Mouse (Mus musculus) hindbrain, embryonic 13.5 days (tissue): Measurements from ENCODE around the gene Rab10. TPM values are rescaled to one million over a fixed set of nuclear protein-coding genes. Genes with fewer than 3 reads are reported as not detected.

Source experiments
- ATAC-seq: fragments of 200-750 bp; cut with Nextera tagmentation; 2 replicates; pipeline ENCODE4 v1.8.0; 2017; ENCODE audit warnings: moderate TSS enrichment; ENCODE audit not compliant: low FRiP score
- H3K27ac ChIP-seq: fragments of 300-500 bp; sonication (generic); 2 replicates; pipeline ENCODE4 v1.5.1; 2015; ENCODE audit warnings: inconsistent platforms, mild to moderate bottlenecking, moderate library complexity
- H3K27me3 ChIP-seq: fragments of 300-500 bp; sonication (generic); 2 replicates; pipeline ENCODE4 v1.6.1; 2015; ENCODE audit warnings: mild to moderate bottlenecking, inconsistent platforms
- H3K36me3 ChIP-seq: fragments of 300-500 bp; sonication (generic); 2 replicates; pipeline ENCODE4 v1.6.1; 2015; ENCODE audit warnings: mild to moderate bottlenecking, inconsistent platforms
- H3K4me1 ChIP-seq: fragments of 300-500 bp; sonication (generic); replicated peaks from 2 replicates; pipeline ENCODE4 v1.6.1; 2015; ENCODE audit warnings: inconsistent platforms
- H3K4me2 ChIP-seq: fragments of 300-500 bp; sonication (generic); 2 replicates; pipeline ENCODE4 v1.6.1; 2015; ENCODE audit warnings: inconsistent platforms, mild to moderate bottlenecking, moderate library complexity
- H3K4me3 ChIP-seq: fragments of 300-500 bp; sonication (generic); 2 replicates; pipeline ENCODE4 v1.5.1; 2015; ENCODE audit warnings: mild to moderate bottlenecking, inconsistent platforms
- H3K9ac ChIP-seq: fragments of 300-500 bp; sonication (generic); 2 replicates; pipeline ENCODE4 v1.6.1; 2015; ENCODE audit warnings: mild to moderate bottlenecking, inconsistent platforms
- H3K9me3 ChIP-seq: fragments of 300-500 bp; sonication (generic); 2 replicates; pipeline ENCODE4 v1.6.1; 2016; ENCODE audit warnings: inconsistent platforms
- WGBS: fragments of 180-500 bp; shearing (Covaris S2); methylation state at CpG from one replicate; pipeline ENCODE4 v1.1.7; 2015; 5-methylcytosine and 5-hydroxymethylcytosine counted together
- polyA plus RNA-seq: library from polyadenylated mRNA; unstranded; fragments of >200 nt; fragmentation: Nextera tagmentation; extraction: Ambion mirVana; gene quantifications from 2 replicates; pipeline ENCODE4 v1.2.1, GENCODE M21; 2015

Gene Rab10
- 136 and 138 TPM in 2 replicates for polyA plus RNA-seq

GRCm38 (mm10) chr12:3309391-3310320, at the start of gene Rab10:
Rab10 (minus strand) TSS chr12:3309969.
- peak; percentile 97 for ATAC-seq
- Histone ChIP-seq H3K4me3 (peak within 1 kb of the TSS; percentile 88), H3K9ac (peak within 1 kb of the TSS; percentile 92), H3K4me1 (peaks cover 25% of the 10 kb centered on the region), H3K4me2 (peak within 1 kb of the TSS; percentile 86), H3K27me3 (no peaks in the 10 kb centered on the region), H3K36me3 (no peaks in the 10 kb centered on the region), H3K27ac (peak within 1 kb of the TSS; percentile 96), H3K9me3 (no peaks in the 10 kb centered on the region)
- WGBS: under 1% methylated on average over 102 of the region's 111 CpGs

GRCm38 (mm10) chr12:3359302-3359701, 49.5 kb upstream of the Rab10 start:
- H3K9me3 ChIP-seq: no peaks in the 10 kb centered on the region
- H3K4me2 ChIP-seq: no peak overlapping the region
- H3K9ac ChIP-seq: no peak overlapping the region
- 0 out of 2 replicates have a peak, but pooled peaks have one; percentile 12 for ATAC-seq
- no peak overlapping the region for H3K4me3 ChIP-seq
- no peak overlapping the region for H3K27ac ChIP-seq
- H3K27me3 ChIP-seq: no peaks in the 10 kb centered on the region
- 27% methylated on average over 3 of the region's 3 CpGs for WGBS
- peaks cover 3% of the 10 kb centered on the region; the same call in 1 of the 2 replicates for H3K4me1 ChIP-seq
- H3K36me3 ChIP-seq: no peaks in the 10 kb centered on the region

- peak overlapping the region; percentile 19; the same call in 1 of the 2 replicates for H3K4me2 ChIP-seq
- ATAC-seq: no peak
- H3K36me3 ChIP-seq: no peaks in the 10 kb centered on the region
- no peak overlapping the region for H3K27ac ChIP-seq
- H3K9ac ChIP-seq: no peak overlapping the region
- H3K4me3 ChIP-seq: no peak overlapping the region
- H3K27me3 ChIP-seq: no peaks in the 10 kb centered on the region
- H3K9me3 ChIP-seq: no peaks in the 10 kb centered on the region
- H3K4me1 ChIP-seq: no peaks in the 10 kb centered on the region
- 71% methylated on average over 16 of the region's 16 CpGs for WGBS
Measured at GRCm38 (mm10) chr12:3356824-3357223, 47.1 kb upstream of the Rab10 start.

- 88% methylated on average over 8 of the region's 8 CpGs for WGBS
- no peaks in the 10 kb centered on the region for H3K36me3 ChIP-seq
- H3K4me2 ChIP-seq: no peak overlapping the region
- ATAC-seq: no peak
- no peak overlapping the region for H3K27ac ChIP-seq
- H3K27me3 ChIP-seq: no peaks in the 10 kb centered on the region
- H3K4me1 ChIP-seq: no peaks in the 10 kb centered on the region
- no peak overlapping the region for H3K9ac ChIP-seq
- H3K4me3 ChIP-seq: no peak overlapping the region
- no peaks in the 10 kb centered on the region for H3K9me3 ChIP-seq
Measured at GRCm38 (mm10) chr12:3355068-3355467, 45.3 kb upstream of the Rab10 start.

GRCm38 (mm10) chr12:3352216-3352615, 42.4 kb upstream of the Rab10 start:
- H3K4me1 ChIP-seq: no peaks in the 10 kb centered on the region
- no peak overlapping the region for H3K4me2 ChIP-seq
- 85% methylated on average over 6 of the region's 6 CpGs for WGBS
- no peaks in the 10 kb centered on the region for H3K9me3 ChIP-seq
- no peak overlapping the region for H3K27ac ChIP-seq
- no peak overlapping the region for H3K4me3 ChIP-seq
- no peak overlapping the region for H3K9ac ChIP-seq
- no peaks in the 10 kb centered on the region for H3K27me3 ChIP-seq
- H3K36me3 ChIP-seq: no peaks in the 10 kb centered on the region
- no peak for ATAC-seq

GRCm38 (mm10) chr12:3350136-3350535, 40.4 kb upstream of the Rab10 start:
- H3K27me3 ChIP-seq: no peaks in the 10 kb centered on the region
- no peaks in the 10 kb centered on the region for H3K36me3 ChIP-seq
- H3K9ac ChIP-seq: no peak overlapping the region
- no peaks in the 10 kb centered on the region for H3K9me3 ChIP-seq
- WGBS: 76% methylated on average over 5 of the region's 5 CpGs
- no peak for ATAC-seq
- no peak overlapping the region for H3K27ac ChIP-seq
- H3K4me1 ChIP-seq: no peaks in the 10 kb centered on the region
- H3K4me3 ChIP-seq: no peak overlapping the region
- H3K4me2 ChIP-seq: no peak overlapping the region

GRCm38 (mm10) chr12:3349387-3349786, 39.6 kb upstream of the Rab10 start:
- no peak overlapping the region for H3K9ac ChIP-seq
- H3K27ac ChIP-seq: no peak overlapping the region
- no peaks in the 10 kb centered on the region for H3K9me3 ChIP-seq
- 64% methylated on average over 2 of the region's 3 CpGs for WGBS
- H3K4me1 ChIP-seq: no peaks in the 10 kb centered on the region
- H3K36me3 ChIP-seq: no peaks in the 10 kb centered on the region
- ATAC-seq: no peak
- H3K27me3 ChIP-seq: no peaks in the 10 kb centered on the region
- H3K4me3 ChIP-seq: no peak overlapping the region
- no peak overlapping the region for H3K4me2 ChIP-seq

- H3K4me2 ChIP-seq: no peak overlapping the region
- no peaks in the 10 kb centered on the region for H3K36me3 ChIP-seq
- H3K9me3 ChIP-seq: no peaks in the 10 kb centered on the region
- H3K4me3 ChIP-seq: no peak overlapping the region
- H3K27me3 ChIP-seq: no peaks in the 10 kb centered on the region
- no peaks in the 10 kb centered on the region for H3K4me1 ChIP-seq
- no peak for ATAC-seq
- H3K27ac ChIP-seq: no peak overlapping the region
- H3K9ac ChIP-seq: no peak overlapping the region
Measured at GRCm38 (mm10) chr12:3347682-3348081, 37.9 kb upstream of the Rab10 start.

GRCm38 (mm10) chr12:3345038-3345437, 35.3 kb upstream of the Rab10 start:
- H3K36me3 ChIP-seq: no peaks in the 10 kb centered on the region
- ATAC-seq: no peak
- 96% methylated on average over 5 of the region's 5 CpGs for WGBS

GRCm38 (mm10) chr12:3344155-3344554, 34.4 kb upstream of the Rab10 start:
- H3K4me3 ChIP-seq: no peak overlapping the region
- no peak for ATAC-seq
- no peak overlapping the region for H3K9ac ChIP-seq
- no peaks in the 10 kb centered on the region for H3K4me1 ChIP-seq
- no peaks in the 10 kb centered on the region for H3K9me3 ChIP-seq
- no peak overlapping the region for H3K27ac ChIP-seq
- no peaks in the 10 kb centered on the region for H3K27me3 ChIP-seq
- 93% methylated on average over 2 of the region's 2 CpGs for WGBS
- no peaks in the 10 kb centered on the region for H3K36me3 ChIP-seq
- no peak overlapping the region for H3K4me2 ChIP-seq

More at GRCm38 (mm10) chr12:3345038-3345437, 35.3 kb upstream of the Rab10 start:
- Histone ChIP-seq H3K27ac (no peak overlapping the region), H3K27me3 (no peaks in the 10 kb centered on the region), H3K4me3 (no peak overlapping the region), H3K4me1 (no peaks in the 10 kb centered on the region), H3K9ac (no peak overlapping the region), H3K9me3 (no peaks in the 10 kb centered on the region), H3K4me2 (no peak overlapping the region)

- no peak overlapping the region for H3K4me3 ChIP-seq
- no peaks in the 10 kb centered on the region for H3K27me3 ChIP-seq
- WGBS: 79% methylated on average over 1 of the region's 1 CpGs
- ATAC-seq: no peak
- no peak overlapping the region for H3K27ac ChIP-seq
- no peaks in the 10 kb centered on the region for H3K4me1 ChIP-seq
- H3K9ac ChIP-seq: no peak overlapping the region
- H3K9me3 ChIP-seq: 0 out of 2 replicates have a peak, but pooled peaks cover 2% of the 10 kb centered on the region
- H3K36me3 ChIP-seq: no peaks in the 10 kb centered on the region
- no peak overlapping the region for H3K4me2 ChIP-seq
Measured at GRCm38 (mm10) chr12:3338931-3339330, 29.2 kb upstream of the Rab10 start.

GRCm38 (mm10) chr12:3329677-3330076, 19.9 kb upstream of the Rab10 start:
- Histone ChIP-seq H3K9ac (no peak overlapping the region), H3K36me3 (no peaks in the 10 kb centered on the region), H3K4me2 (no peak overlapping the region), H3K27me3 (no peaks in the 10 kb centered on the region), H3K4me3 (no peak overlapping the region), H3K4me1 (no peaks in the 10 kb centered on the region), H3K9me3 (no peaks in the 10 kb centered on the region), H3K27ac (no peak overlapping the region)
- WGBS: 86% methylated on average over 4 of the region's 4 CpGs
- ATAC-seq: no peak

- Histone ChIP-seq H3K36me3 (no peaks in the 10 kb centered on the region), H3K27ac (no peak overlapping the region), H3K4me1 (no peaks in the 10 kb centered on the region), H3K9me3 (no peaks in the 10 kb centered on the region), H3K4me2 (no peak overlapping the region), H3K27me3 (no peaks in the 10 kb centered on the region), H3K9ac (no peak overlapping the region), H3K4me3 (no peak overlapping the region)
- WGBS: 87% methylated on average over 2 of the region's 2 CpGs
- ATAC-seq: no peak
Measured at GRCm38 (mm10) chr12:3325232-3325631, 15.5 kb upstream of the Rab10 start.
